Mouse (Mus musculus) heart, embryonic 14.5 days (tissue): Measurements from ENCODE around the gene Irf2. TPM values are rescaled to one million over a fixed set of nuclear protein-coding genes. Genes with fewer than 3 reads are reported as not detected.
A peak's percentile ranks its signal among the peaks of the same experiment; 100 is the strongest.

ENCODE experiments used
- ATAC-seq: fragments of 200-750 bp; cut with Nextera tagmentation; 2 replicates; pipeline ENCODE4 v1.8.0; 2017; ENCODE audit warnings: low read depth, moderate TSS enrichment; ENCODE audit not compliant: insufficient number of reproducible peaks, insufficient read depth, low FRiP score
- H3K27ac ChIP-seq, 2 experiments: fragments of 200-500 bp in 1 of 2; fragments of 300-500 bp in 1 of 2; sonication (generic) in 1 of 2; replicated peaks in 1 of 2; 2 replicates each; pipeline ENCODE4 v1.5.1; 2012 to 2014; ENCODE audit warnings: low read depth in 2 of 2, low read length in 2 of 2, control low read depth in 1 of 2, mild to moderate bottlenecking in 1 of 2, mixed read lengths in 1 of 2; ENCODE audit not compliant: control insufficient read depth in 1 of 2, insufficient read depth in 1 of 2
- H3K27me3 ChIP-seq: fragments of 300-500 bp; sonication (generic); 2 replicates; pipeline ENCODE4 v1.6.1; 2014; ENCODE audit warnings: mild to moderate bottlenecking, low read length, control low read depth; ENCODE audit not compliant: control insufficient read depth, insufficient read depth
- H3K36me3 ChIP-seq: fragments of 300-500 bp; sonication (generic); 2 replicates; pipeline ENCODE4 v1.6.1; 2014; ENCODE audit warnings: mild to moderate bottlenecking, control low read depth, low read length, mixed read lengths; ENCODE audit not compliant: control insufficient read depth, insufficient read depth
- H3K4me1 ChIP-seq, 2 experiments: fragments of 200-500 bp in 1 of 2; fragments of 300-500 bp in 1 of 2; sonication (generic) in 1 of 2; 2 replicates each; pipeline ENCODE4 v1.6.1; 2012 to 2014; ENCODE audit warnings: low read length in 2 of 2, control low read depth in 1 of 2, mixed read lengths in 1 of 2; ENCODE audit not compliant: control insufficient read depth in 2 of 2, insufficient read depth in 2 of 2
- H3K4me2 ChIP-seq: fragments of 300-500 bp; sonication (generic); 2 replicates; pipeline ENCODE4 v1.6.1; 2014; ENCODE audit warnings: mild to moderate bottlenecking, low read length
- H3K4me3 ChIP-seq, 2 experiments: fragments of 200-500 bp in 1 of 2; fragments of 300-500 bp in 1 of 2; sonication (generic) in 1 of 2; 2 replicates each; pipeline ENCODE4 v1.5.1; 2012 to 2014; ENCODE audit warnings: low read length in 2 of 2, mild to moderate bottlenecking in 2 of 2, control low read depth in 1 of 2, low read depth in 1 of 2, moderate library complexity in 1 of 2; ENCODE audit not compliant: control insufficient read depth in 1 of 2, insufficient read depth in 1 of 2
- H3K9ac ChIP-seq: fragments of 300-500 bp; sonication (generic); 2 replicates; pipeline ENCODE4 v1.6.1; 2014; ENCODE audit warnings: mild to moderate bottlenecking, low read length
- H3K9me3 ChIP-seq: fragments of 300-500 bp; sonication (generic); 2 replicates; pipeline ENCODE4 v1.6.1; 2016; ENCODE audit warnings: low read length, control low read depth; ENCODE audit not compliant: control insufficient read depth
- WGBS: fragments of 180-500 bp; shearing (Covaris S2); extraction: QIAGEN DNeasy Blood & Tissue Kit; methylation state at CpG from one replicate; pipeline ENCODE4 v1.1.7; 2014; 5-methylcytosine and 5-hydroxymethylcytosine counted together
- polyA plus RNA-seq: library from polyadenylated mRNA; unstranded; fragments of >200 nt; fragmentation: Nextera tagmentation; extraction: Ambion mirVana; gene quantifications from 2 replicates; pipeline ENCODE4 v1.2.1, GENCODE M21; 2014

Irf2 gene
- polyA plus RNA-seq, 1 experiment from 2014 or later = 16.5 TPM

- H3K36me3 ChIP-seq = no peaks in the 10 kb centered on the region
- ATAC-seq = no peak; the same call in 1 of the 2 replicates
- H3K4me2 ChIP-seq = no peak overlapping the region
- H3K4me1 ChIP-seq = peaks cover 9 to 18% of the 10 kb centered on the region in 2 experiments
- H3K27ac ChIP-seq = peak overlapping the region; percentile 42 to 44; a peak in 3 of 4 replicates
- H3K27me3 ChIP-seq = no peaks in the 10 kb centered on the region
- no peak overlapping the region for H3K4me3 ChIP-seq
- no peaks in the 10 kb centered on the region for H3K9me3 ChIP-seq
- whole genome bisulfite sequencing = 25% methylated on average over 6 of the region's 6 CpGs
- H3K9ac ChIP-seq = no peak overlapping the region
Observed at GRCm38 (mm10) chr8:46869521-46869925, 130.0 kb downstream of the Irf2 start.

- Histone ChIP-seq H3K27me3 (no peaks in the 10 kb centered on the region), H3K9me3 (no peaks in the 10 kb centered on the region), H3K4me2 (no peak overlapping the region), H3K4me1 (peaks cover 10 to 23% of the 10 kb centered on the region in 2 experiments), H3K9ac (no peak overlapping the region), H3K27ac (no peak overlapping the region), H3K4me3 (no peak overlapping the region), H3K36me3 (no peaks in the 10 kb centered on the region)
- no peak for ATAC-seq
- WGBS = 77% methylated on average over 4 of the region's 4 CpGs
Observed at GRCm38 (mm10) chr8:46871086-46871485, 131.6 kb downstream of the Irf2 start.

GRCm38 (mm10) chr8:46875615-46876293 is 136.2 kb downstream of the Irf2 start:
- no peaks in the 10 kb centered on the region for H3K27me3 ChIP-seq
- no peak overlapping the region for H3K27ac ChIP-seq
- no peak overlapping the region for H3K4me3 ChIP-seq
- no peak overlapping the region for H3K4me2 ChIP-seq
- no peaks in the 10 kb centered on the region for H3K36me3 ChIP-seq
- H3K9ac ChIP-seq = no peak overlapping the region
- peaks cover 2 to 8% of the 10 kb centered on the region in 2 experiments; a peak in 3 of 4 replicates for H3K4me1 ChIP-seq
- H3K9me3 ChIP-seq = no peaks in the 10 kb centered on the region
- ATAC-seq = no peak
- 17% methylated on average over 2 of the region's 2 CpGs for whole genome bisulfite sequencing

- no peak overlapping the region for H3K9ac ChIP-seq
- WGBS = 76% methylated on average over 6 of the region's 6 CpGs
- H3K27ac ChIP-seq = no peak overlapping the region
- ATAC-seq = no peak
- no peak overlapping the region for H3K4me3 ChIP-seq
- no peaks in the 10 kb centered on the region for H3K4me1 ChIP-seq
- H3K9me3 ChIP-seq = no peaks in the 10 kb centered on the region
- no peaks in the 10 kb centered on the region for H3K36me3 ChIP-seq
- H3K4me2 ChIP-seq = no peak overlapping the region
- H3K27me3 ChIP-seq = no peaks in the 10 kb centered on the region
Observed at GRCm38 (mm10) chr8:46881348-46881747, 141.8 kb downstream of the Irf2 start.

- Histone ChIP-seq H3K4me2 (no peak overlapping the region), H3K9ac (no peak overlapping the region), H3K27me3 (no peaks in the 10 kb centered on the region), H3K4me3 (no peak overlapping the region), H3K27ac (no peak overlapping the region), H3K4me1 (no peaks in the 10 kb centered on the region), H3K36me3 (no peaks in the 10 kb centered on the region), H3K9me3 (no peaks in the 10 kb centered on the region)
- no peak for ATAC-seq
- 70% methylated on average over 8 of the region's 8 CpGs for WGBS
Observed at GRCm38 (mm10) chr8:46881755-46882419, 142.4 kb downstream of the Irf2 start.

GRCm38 (mm10) chr8:46882743-46883142 is 143.2 kb downstream of the Irf2 start:
- peaks cover 2 to 4% of the 10 kb centered on the region in 2 experiments; a peak in 3 of 4 replicates for H3K4me1 ChIP-seq
- H3K4me2 ChIP-seq = no peak overlapping the region
- ATAC-seq = no peak
- H3K9ac ChIP-seq = no peak overlapping the region
- WGBS = 74% methylated on average over 5 of the region's 5 CpGs
- no peaks in the 10 kb centered on the region for H3K36me3 ChIP-seq
- no peak overlapping the region for H3K27ac ChIP-seq
- no peaks in the 10 kb centered on the region for H3K27me3 ChIP-seq
- H3K9me3 ChIP-seq = no peaks in the 10 kb centered on the region
- H3K4me3 ChIP-seq = no peak overlapping the region

GRCm38 (mm10) chr8:46883232-46884000 is 143.9 kb downstream of the Irf2 start:
- Histone ChIP-seq H3K27ac (no peak overlapping the region), H3K4me3 (no peak overlapping the region), H3K4me1 (peaks cover 4 to 9% of the 10 kb centered on the region in 2 experiments), H3K9ac (no peak overlapping the region), H3K9me3 (no peaks in the 10 kb centered on the region), H3K36me3 (no peaks in the 10 kb centered on the region), H3K4me2 (no peak overlapping the region), H3K27me3 (no peaks in the 10 kb centered on the region)
- no peak for ATAC-seq
- 77% methylated on average over 9 of the region's 9 CpGs for WGBS
